Mouse (Mus musculus): ENCODE results near the gene Olfr1467. TPM values are rescaled to one million over a fixed set of nuclear protein-coding genes. Genes with fewer than 3 reads are reported as not detected.

Gene Olfr1467
- not detected in 4 replicates for total RNA-seq (2023; ENCODE audit: inconsistent age)

DNA sequence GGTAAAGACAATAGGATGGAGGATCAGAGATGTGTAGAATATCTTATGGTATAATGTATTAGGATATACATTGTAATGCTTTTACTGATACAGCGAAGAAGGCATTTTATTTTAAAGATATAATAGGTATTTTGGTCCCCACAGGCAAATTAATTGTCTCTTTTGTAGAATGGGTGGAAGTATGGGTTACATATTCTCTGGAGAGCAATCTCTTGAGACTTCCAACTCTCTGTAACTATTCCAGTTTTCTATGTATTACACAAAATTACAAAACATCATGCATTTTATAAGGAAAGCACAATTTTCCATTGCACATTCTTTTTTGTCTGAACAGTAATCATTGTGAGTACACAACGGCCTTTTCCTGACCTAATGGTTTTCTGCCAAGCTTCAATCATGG, at the start of gene Olfr1467:
Gene Olfr1467 (plus strand): TSS at position 301 of the 400 bp plus-strand sequence.

DNA sequence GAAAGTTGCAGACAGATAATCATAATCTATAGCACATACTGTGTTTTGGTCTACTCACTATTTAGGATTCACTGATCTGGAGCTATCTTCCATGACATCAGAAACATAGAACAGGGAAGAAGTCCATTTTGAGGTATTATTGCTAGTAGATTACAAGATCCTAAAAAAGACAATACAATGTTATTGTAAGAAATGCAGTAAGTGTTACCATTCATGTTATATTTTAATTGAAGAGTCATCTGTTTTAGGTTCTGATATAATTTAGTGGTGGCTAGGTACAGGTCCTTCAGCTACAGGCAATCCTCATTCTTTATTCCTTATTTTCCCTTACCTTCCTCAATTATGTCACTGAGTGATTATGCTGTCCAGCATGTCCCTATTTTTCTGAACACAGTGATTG, 46.6 kb upstream of the Olfr1467 start, which contains the start of gene Olfr1465:
Gene Olfr1465 (minus strand): TSS at position 101 of the 400 bp plus-strand sequence.

DNA sequence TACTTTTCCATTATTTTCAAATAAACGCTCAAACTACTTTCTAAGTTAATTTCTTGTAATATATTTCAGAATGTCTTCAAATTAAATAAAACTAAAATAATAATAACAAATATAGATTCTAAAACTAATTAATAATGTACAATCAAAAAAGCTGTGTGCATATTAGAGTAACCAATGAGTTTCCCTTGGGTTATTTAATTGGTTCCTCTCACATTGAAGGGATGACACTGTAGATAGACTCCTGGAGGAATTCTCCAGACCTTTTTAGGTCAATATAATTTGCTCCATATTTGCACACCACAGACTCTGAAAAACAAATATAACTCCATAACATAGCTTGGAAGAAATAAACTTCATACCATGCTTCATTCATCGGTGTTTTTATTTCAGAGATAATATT, 23.5 kb upstream of the Olfr1467 start, which contains the start of gene Olfr1466:
Gene Olfr1466 (plus strand): TSS at position 301 of the 400 bp plus-strand sequence.

GRCm38 (mm10) chr19:13407549-13407948, 45.5 kb downstream of the Olfr1467 start, which contains the start of gene Olfr1469:
Gene Olfr1469, plus strand, starts transcription at chr19:13407849.

Other genes with a start within 250 kb of the Olfr1467 start
- 0.09 TPM in 2 of 4 replicates, not detected in the others for gene Olfr1459, start 212.7 kb upstream of the Olfr1467 start, total RNA-seq (2023; ENCODE audit: inconsistent age)
- not detected in 4 replicates for gene Olfr1461, start 199.2 kb upstream of the Olfr1467 start, total RNA-seq (2023; ENCODE audit: inconsistent age)
- not detected in 4 replicates for gene Olfr1462, start 176.5 kb upstream of the Olfr1467 start, total RNA-seq (2023; ENCODE audit: inconsistent age)
- gene Olfr1463, start 130.9 kb upstream of the Olfr1467 start, total RNA-seq (2023; ENCODE audit: inconsistent age), result not detected in 4 replicates
- gene Olfr1465, start 46.7 kb upstream of the Olfr1467 start, total RNA-seq (2023; ENCODE audit: inconsistent age), result not detected in 4 replicates
- gene Olfr1466, start 23.4 kb upstream of the Olfr1467 start, total RNA-seq (2023; ENCODE audit: inconsistent age), result not detected in 4 replicates
- gene Olfr1469, start 45.6 kb downstream of the Olfr1467 start, total RNA-seq (2023; ENCODE audit: inconsistent age), result not detected in 4 replicates
- not detected in 4 replicates for gene Olfr1471, start 81.2 kb downstream of the Olfr1467 start, total RNA-seq (2023; ENCODE audit: inconsistent age)
- gene Olfr1472, start 93.8 kb downstream of the Olfr1467 start, total RNA-seq (2023; ENCODE audit: inconsistent age), result not detected in 4 replicates
- not detected in 4 replicates for gene Olfr1474, start 107.3 kb downstream of the Olfr1467 start, total RNA-seq (2023; ENCODE audit: inconsistent age)
- gene Olfr1475, start 118.0 kb downstream of the Olfr1467 start, total RNA-seq (2023; ENCODE audit: inconsistent age), result not detected in 4 replicates
- not detected in 4 replicates for gene Olfr1477, start 138.3 kb downstream of the Olfr1467 start, total RNA-seq (2023; ENCODE audit: inconsistent age)
- gene Olfr1480, start 165.7 kb downstream of the Olfr1467 start, total RNA-seq (2023; ENCODE audit: inconsistent age), result not detected in 4 replicates
- not detected in 4 replicates for gene Olfr1484, start 221.3 kb downstream of the Olfr1467 start, total RNA-seq (2023; ENCODE audit: inconsistent age)